In the genomic region with DNA sequence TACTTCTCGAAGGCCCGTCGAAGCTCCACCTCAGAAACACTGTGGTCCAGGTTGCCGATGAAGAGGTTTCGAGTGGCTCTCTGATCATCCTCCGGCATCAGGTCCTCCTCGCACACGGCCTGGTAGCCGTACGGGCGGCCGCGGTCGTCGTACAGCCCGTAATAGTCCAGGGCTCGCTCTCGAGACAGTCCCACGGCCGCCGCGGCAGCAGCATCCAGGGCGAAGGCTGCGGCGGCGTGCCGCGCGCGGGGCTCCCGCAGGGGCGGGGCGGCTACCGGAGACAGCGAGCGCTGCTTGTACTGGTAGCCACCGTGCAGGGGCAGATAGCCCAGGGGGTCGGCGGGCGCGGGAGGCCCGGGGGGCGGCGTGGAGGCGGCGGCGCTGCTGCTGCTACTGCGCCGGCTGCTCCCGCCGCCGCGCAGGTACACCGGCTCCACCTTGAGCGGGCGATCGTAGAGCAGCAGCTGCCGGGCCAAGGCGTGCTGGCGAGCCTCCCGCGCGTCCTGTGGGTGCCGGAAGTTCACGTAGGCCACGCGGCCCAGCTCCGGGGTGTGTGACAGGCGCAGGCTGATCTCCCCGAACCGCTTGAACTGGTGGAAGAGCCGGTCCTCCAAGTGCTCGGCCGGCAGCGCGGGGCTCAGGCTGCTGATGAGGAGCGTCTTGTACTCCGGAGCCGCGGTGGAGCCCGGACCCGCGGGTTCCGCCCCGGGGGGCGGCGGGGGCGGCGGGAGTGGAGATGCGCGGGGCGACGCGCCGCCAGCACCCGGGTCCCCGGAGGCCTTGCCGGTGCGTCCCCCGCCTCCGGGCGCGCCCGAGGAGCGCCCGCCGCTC, we compare ENCODE assay signal across 8 mouse cellular contexts. TPM values are rescaled to one million over a fixed set of nuclear protein-coding genes. Genes with fewer than 3 reads are reported as not detected.
DNase-seq lines count a peak whose midpoint lies in the region; ATAC-seq and TF ChIP-seq lines count a peak whose summit lies in the region.

No protein-coding gene starts in this region.

- peaks cover 79% of the 10 kb centered on the region for H3K4me1 ChIP-seq in forebrain, embryonic 12.5 days
- H3K4me1 ChIP-seq in hindbrain, embryonic 13.5 days (replicated peaks): peaks cover 83% of the 10 kb centered on the region
- H3K4me1 ChIP-seq in limb, embryonic 14.5 days (ENCODE audit: control insufficient read depth, insufficient read depth, low read length): peaks cover 34% of the 10 kb centered on the region
- peaks cover 53% of the 10 kb centered on the region for H3K4me1 ChIP-seq in midbrain, embryonic 14.5 days (ENCODE audit: control insufficient read depth, insufficient read depth, low read length)
- peaks cover 38% of the 10 kb centered on the region for H3K4me1 ChIP-seq in stomach, embryonic 14.5 days (ENCODE audit: control insufficient read depth, insufficient read depth, low read length)

- peak overlapping the region; percentile 98 for H3K4me3 ChIP-seq in forebrain, embryonic 12.5 days (replicated peaks)
- peak overlapping the region; percentile 94 for H3K4me3 ChIP-seq in hindbrain, embryonic 13.5 days
- peak overlapping the region; percentile 93 for H3K4me3 ChIP-seq in limb, embryonic 14.5 days (replicated peaks; ENCODE audit: low read length)
- H3K4me3 ChIP-seq in midbrain, embryonic 14.5 days (replicated peaks; ENCODE audit: low read depth, low read length): peak overlapping the region; percentile 93
- H3K4me3 ChIP-seq in stomach, embryonic 14.5 days (ENCODE audit: low read depth, low read length): peak overlapping the region; percentile 87

- ATAC-seq in cerebellum, adult (ENCODE audit: insufficient number of reproducible peaks, low FRiP score, low TSS enrichment): peak; percentile 5; the same call in 1 of the 2 replicates
- ATAC-seq in forebrain, embryonic 12.5 days (ENCODE audit: low FRiP score): peak; percentile 7; the same call in 1 of the 2 replicates
- peak; percentile 5; the same call in 1 of the 2 replicates for ATAC-seq in hindbrain, embryonic 13.5 days (ENCODE audit: low FRiP score)
- no peak for ATAC-seq in limb, embryonic 14.5 days (ENCODE audit: low FRiP score, low read depth)
- ATAC-seq in midbrain, embryonic 14.5 days (ENCODE audit: low FRiP score, low TSS enrichment): no peak
- peak; percentile 15; the same call in 1 of the 2 replicates for ATAC-seq in stomach, embryonic 14.5 days (ENCODE audit: insufficient number of reproducible peaks, insufficient read depth, low FRiP score, low read depth)

- H3K27ac ChIP-seq in forebrain, embryonic 12.5 days: peak overlapping the region; percentile 95
- H3K27ac ChIP-seq in hindbrain, embryonic 13.5 days: peak overlapping the region; percentile 96
- H3K27ac ChIP-seq in limb, embryonic 14.5 days (replicated peaks; ENCODE audit: low read depth, low read length): peak overlapping the region; percentile 86
- peak overlapping the region; percentile 95 for H3K27ac ChIP-seq in midbrain, embryonic 14.5 days (replicated peaks; ENCODE audit: low read depth, low read length)
- H3K27ac ChIP-seq in stomach, embryonic 14.5 days (ENCODE audit: low read length): peak overlapping the region; percentile 87

- peak overlapping the region; percentile 98 for H3K4me2 ChIP-seq in forebrain, embryonic 12.5 days
- peak overlapping the region; percentile 99 for H3K4me2 ChIP-seq in hindbrain, embryonic 13.5 days
- peak overlapping the region; percentile 95 for H3K4me2 ChIP-seq in limb, embryonic 14.5 days (replicated peaks; ENCODE audit: low read depth, low read length, severe bottlenecking)
- H3K4me2 ChIP-seq in midbrain, embryonic 14.5 days (ENCODE audit: low read length): peak overlapping the region; percentile 99
- peak overlapping the region; percentile 99 for H3K4me2 ChIP-seq in stomach, embryonic 14.5 days (replicated peaks; ENCODE audit: low read depth, low read length)

- intact Hi-C loops in heart, postnatal 25 days (cut with DNase I): loop anchor here (2.0 to 5.0 kb wide), 2 partner anchors 61 to 209 kb away; no protein-coding TSS in a partner anchor

- peak; percentile 94 for DNase-seq in heart, adult 11 months
- no peak for DNase-seq in heart, postnatal 25 days (ENCODE audit: low spot score)
- no peak for DNase-seq in limb, embryonic 14.5 days (ENCODE audit: low spot score)
- DNase-seq in midbrain, embryonic 14.5 days: peak; percentile 69

- H3K36me3 ChIP-seq in forebrain, embryonic 12.5 days (replicated peaks): peaks cover 74% of the 10 kb centered on the region
- peaks cover 67% of the 10 kb centered on the region for H3K36me3 ChIP-seq in hindbrain, embryonic 13.5 days
- H3K36me3 ChIP-seq in limb, embryonic 14.5 days (ENCODE audit: control insufficient read depth, insufficient read depth, low read length): peaks cover 73% of the 10 kb centered on the region
- peaks cover 68% of the 10 kb centered on the region for H3K36me3 ChIP-seq in midbrain, embryonic 14.5 days (ENCODE audit: control insufficient read depth, insufficient read depth, low read length)
- peaks cover 43% of the 10 kb centered on the region for H3K36me3 ChIP-seq in stomach, embryonic 14.5 days (ENCODE audit: control insufficient read depth, insufficient read depth, low read length)

- peak overlapping the region; percentile 99 for H3K9ac ChIP-seq in forebrain, embryonic 12.5 days
- peak overlapping the region; percentile 99 for H3K9ac ChIP-seq in hindbrain, embryonic 13.5 days
- H3K9ac ChIP-seq in limb, embryonic 14.5 days (ENCODE audit: low read depth, low read length, severe bottlenecking): peak overlapping the region; percentile 98
- peak overlapping the region; percentile 99 for H3K9ac ChIP-seq in midbrain, embryonic 14.5 days (replicated peaks; ENCODE audit: low read length)
- peak overlapping the region; percentile 95 for H3K9ac ChIP-seq in stomach, embryonic 14.5 days (replicated peaks; ENCODE audit: low read depth, low read length)

- WGBS in forebrain, embryonic 12.5 days: under 1% methylated on average over 82 of the region's 107 CpGs
- under 1% methylated on average over 85 of the region's 107 CpGs for WGBS in hindbrain, embryonic 13.5 days
- WGBS in limb, embryonic 14.5 days: under 1% methylated on average over 67 of the region's 107 CpGs
- under 1% methylated on average over 87 of the region's 107 CpGs for WGBS in midbrain, embryonic 14.5 days
- WGBS in stomach, embryonic 14.5 days: under 1% methylated on average over 85 of the region's 107 CpGs

- no peaks in the 10 kb centered on the region for H3K27me3 ChIP-seq in forebrain, embryonic 12.5 days
- no peaks in the 10 kb centered on the region for H3K27me3 ChIP-seq in hindbrain, embryonic 13.5 days
- H3K27me3 ChIP-seq in limb, embryonic 14.5 days (ENCODE audit: control insufficient read depth, insufficient read depth, low read length): no peaks in the 10 kb centered on the region
- H3K27me3 ChIP-seq in midbrain, embryonic 14.5 days (ENCODE audit: control insufficient read depth, insufficient read depth, low read length): no peaks in the 10 kb centered on the region
- no peaks in the 10 kb centered on the region for H3K27me3 ChIP-seq in stomach, embryonic 14.5 days (ENCODE audit: control insufficient read depth, insufficient read depth, low read length)

- H3K9me3 ChIP-seq in forebrain, embryonic 12.5 days: no peaks in the 10 kb centered on the region
- H3K9me3 ChIP-seq in hindbrain, embryonic 13.5 days: no peaks in the 10 kb centered on the region
- no peaks in the 10 kb centered on the region for H3K9me3 ChIP-seq in limb, embryonic 14.5 days (ENCODE audit: control insufficient read depth, low read length)
- H3K9me3 ChIP-seq in midbrain, embryonic 14.5 days (ENCODE audit: control insufficient read depth, low read length): no peaks in the 10 kb centered on the region
- H3K9me3 ChIP-seq in stomach, embryonic 14.5 days (ENCODE audit: control insufficient read depth, low read depth, low read length): no peaks in the 10 kb centered on the region

- TF ChIP-seq POLR2A in limb, embryonic 14.5 days (IDR thresholded peaks at IDR 0.05; ENCODE audit: borderline replicate concordance, extremely low read depth, insufficient read depth, insufficient read length): no peak

RNA-seq across cellular contexts. Expression of gene Rbm15b, which starts 1.1 kb away (rescaled TPM):
- total RNA-seq in heart, postnatal 25 days (2021): 10 to 100 TPM; 12.3 to 15.2 TPM
- 28.1 and 31.1 TPM in 2 replicates for polyA plus RNA-seq in forebrain, embryonic 12.5 days (2016; fragmentation: Nextera tagmentation; extraction: Ambion mirVana)
- 14.2 and 16.5 TPM in 2 replicates for polyA plus RNA-seq in hindbrain, embryonic 13.5 days (2015; fragmentation: Nextera tagmentation; extraction: Ambion mirVana)
- polyA plus RNA-seq in limb, embryonic 14.5 days (2012; rRNA removed): 18.8 and 20.4 TPM in 2 replicates
- polyA plus RNA-seq in limb, embryonic 14.5 days (2014; fragmentation: Nextera tagmentation; extraction: Ambion mirVana): 21.3 and 22.3 TPM in 2 replicates
- polyA plus RNA-seq in midbrain, embryonic 14.5 days (2014; fragmentation: Nextera tagmentation; extraction: Ambion mirVana): 28.7 and 30.1 TPM in 2 replicates
- 15.0 and 17.0 TPM in 2 replicates for polyA plus RNA-seq in stomach, embryonic 14.5 days (2014; fragmentation: Nextera tagmentation; extraction: Ambion mirVana)

RNA-seq across cellular contexts. Expression of gene Manf, which starts 5.7 kb away (rescaled TPM):
- 100 to 1,000 TPM; 169 to 207 TPM for total RNA-seq in heart, postnatal 25 days (2021)
- polyA plus RNA-seq in forebrain, embryonic 12.5 days (2016; fragmentation: Nextera tagmentation; extraction: Ambion mirVana): 216 and 222 TPM in 2 replicates
- 174 and 190 TPM in 2 replicates for polyA plus RNA-seq in hindbrain, embryonic 13.5 days (2015; fragmentation: Nextera tagmentation; extraction: Ambion mirVana)
- 79.7 and 110 TPM in 2 replicates for polyA plus RNA-seq in limb, embryonic 14.5 days (2012; rRNA removed)
- 230 and 268 TPM in 2 replicates for polyA plus RNA-seq in limb, embryonic 14.5 days (2014; fragmentation: Nextera tagmentation; extraction: Ambion mirVana)
- polyA plus RNA-seq in midbrain, embryonic 14.5 days (2014; fragmentation: Nextera tagmentation; extraction: Ambion mirVana): 162 TPM in 2 replicates
- polyA plus RNA-seq in stomach, embryonic 14.5 days (2014; fragmentation: Nextera tagmentation; extraction: Ambion mirVana): 185 and 220 TPM in 2 replicates

Comparison
In these comparisons a context has a peak if more than half of its experiments do, and no peak if none do; other contexts are left out.
1. DNase-seq: peak in heart, adult 11 months (single experiment) and midbrain, embryonic 14.5 days (single experiment); none in heart, postnatal 25 days (single experiment) and limb, embryonic 14.5 days (single experiment).
2. ATAC-seq: peak in cerebellum, adult (single experiment), forebrain, embryonic 12.5 days (single experiment), hindbrain, embryonic 13.5 days (single experiment) and stomach, embryonic 14.5 days (single experiment); none in limb, embryonic 14.5 days (single experiment) and midbrain, embryonic 14.5 days (single experiment).
3. Peak in every context shown above with its lines, with median percentiles within 50 percentile points of each other: H3K27ac ChIP-seq, H3K4me2 ChIP-seq, H3K4me3 ChIP-seq and H3K9ac ChIP-seq.